Mouse (Mus musculus) neural tube, embryonic 12.5 days (tissue): ENCODE measurements around the gene Ptprm. TPM values are rescaled to one million over a fixed set of nuclear protein-coding genes. Genes with fewer than 3 reads are reported as not detected.
A peak's percentile ranks its signal among the peaks of the same experiment; 100 is the strongest.

Source experiments
- ATAC-seq: fragments of 200-750 bp; cut with Nextera tagmentation; 2 replicates; pipeline ENCODE4 v1.8.0; 2017; ENCODE audit warnings: low read depth, mild to moderate bottlenecking, moderate TSS enrichment, moderate library complexity; ENCODE audit not compliant: low FRiP score
- H3K27ac ChIP-seq: fragments of 300-500 bp; sonication (generic); 2 replicates; pipeline ENCODE4 v1.5.1; 2016
- H3K27me3 ChIP-seq: fragments of 300-500 bp; sonication (generic); replicated peaks from 2 replicates; pipeline ENCODE4 v1.6.1; 2016; ENCODE audit warnings: mild to moderate bottlenecking
- H3K36me3 ChIP-seq: fragments of 300-500 bp; sonication (generic); 2 replicates; pipeline ENCODE4 v1.6.1; 2016; ENCODE audit warnings: mild to moderate bottlenecking
- H3K4me1 ChIP-seq: fragments of 300-500 bp; sonication (generic); 2 replicates; pipeline ENCODE4 v1.6.1; 2016
- H3K4me2 ChIP-seq: fragments of 300-500 bp; sonication (generic); replicated peaks from 2 replicates; pipeline ENCODE4 v1.6.1; 2016; ENCODE audit warnings: mild to moderate bottlenecking
- H3K4me3 ChIP-seq: fragments of 300-500 bp; sonication (generic); 2 replicates; pipeline ENCODE4 v1.5.1; 2016
- H3K9ac ChIP-seq: fragments of 300-500 bp; sonication (generic); 2 replicates; pipeline ENCODE4 v1.6.1; 2016; ENCODE audit warnings: mild to moderate bottlenecking
- H3K9me3 ChIP-seq: fragments of 300-500 bp; sonication (generic); 2 replicates; pipeline ENCODE4 v1.6.1; 2016; ENCODE audit warnings: mild to moderate bottlenecking
- WGBS: fragments of 180-500 bp; shearing (Covaris S2); methylation state at CpG from one replicate; pipeline ENCODE4 v1.1.7; 2016; 5-methylcytosine and 5-hydroxymethylcytosine counted together
- polyA plus RNA-seq: library from polyadenylated mRNA; unstranded; fragments of >200 nt; fragmentation: Nextera tagmentation; extraction: Ambion mirVana; gene quantifications from 2 replicates; pipeline ENCODE4 v1.2.1, GENCODE M21; 2016

Ptprm gene
- polyA plus RNA-seq, 1 experiment from 2014 or later = 15.6 TPM

GRCm38 (mm10) chr17:67138981-67139380 lies 215.3 kb downstream of the Ptprm start:
- Histone ChIP-seq H3K9ac (no peak overlapping the region), H3K4me1 (no peaks in the 10 kb centered on the region), H3K27me3 (no peaks in the 10 kb centered on the region), H3K4me3 (no peak overlapping the region), H3K27ac (no peak overlapping the region), H3K9me3 (no peaks in the 10 kb centered on the region), H3K36me3 (no peaks in the 10 kb centered on the region), H3K4me2 (no peak overlapping the region)
- no peak for ATAC-seq
- WGBS = 77% methylated on average over 12 of the region's 12 CpGs

GRCm38 (mm10) chr17:67136876-67137275 lies 217.4 kb downstream of the Ptprm start:
- Histone ChIP-seq H3K4me2 (no peak overlapping the region), H3K9me3 (no peaks in the 10 kb centered on the region), H3K4me1 (peaks cover 8% of the 10 kb centered on the region; the same call in 1 of the 2 replicates), H3K27ac (no peak overlapping the region), H3K4me3 (no peak overlapping the region), H3K9ac (no peak overlapping the region), H3K36me3 (no peaks in the 10 kb centered on the region), H3K27me3 (no peaks in the 10 kb centered on the region)
- 85% methylated on average over 7 of the region's 7 CpGs for WGBS
- no peak for ATAC-seq

- Histone ChIP-seq H3K4me2 (no peak overlapping the region), H3K9me3 (no peaks in the 10 kb centered on the region), H3K4me1 (peaks cover 8% of the 10 kb centered on the region; the same call in 1 of the 2 replicates), H3K4me3 (no peak overlapping the region), H3K27me3 (no peaks in the 10 kb centered on the region), H3K36me3 (no peaks in the 10 kb centered on the region), H3K9ac (no peak overlapping the region), H3K27ac (no peak overlapping the region)
- no peak for ATAC-seq
- 74% methylated on average over 8 of the region's 8 CpGs for WGBS
These were observed 217.8 kb downstream of the Ptprm start for GRCm38 (mm10) chr17:67136421-67136820.

- H3K36me3 ChIP-seq = no peaks in the 10 kb centered on the region
- H3K4me1 ChIP-seq = peaks cover 8% of the 10 kb centered on the region; the same call in 1 of the 2 replicates
- no peak overlapping the region for H3K27ac ChIP-seq
- H3K4me3 ChIP-seq = no peak overlapping the region
- no peak overlapping the region for H3K9ac ChIP-seq
- 79% methylated on average over 4 of the region's 4 CpGs for WGBS
- ATAC-seq = no peak
- H3K4me2 ChIP-seq = no peak overlapping the region
- no peaks in the 10 kb centered on the region for H3K9me3 ChIP-seq
- H3K27me3 ChIP-seq = no peaks in the 10 kb centered on the region
These were observed 220.0 kb downstream of the Ptprm start for GRCm38 (mm10) chr17:67134235-67134634.

- Histone ChIP-seq H3K36me3 (no peaks in the 10 kb centered on the region), H3K9ac (no peak overlapping the region), H3K27ac (no peak overlapping the region), H3K9me3 (no peaks in the 10 kb centered on the region), H3K4me2 (no peak overlapping the region), H3K4me1 (peaks cover 8% of the 10 kb centered on the region; the same call in 1 of the 2 replicates), H3K4me3 (no peak overlapping the region), H3K27me3 (no peaks in the 10 kb centered on the region)
- 44% methylated on average over 13 of the region's 13 CpGs for WGBS
- peak; percentile 53; the same call in 1 of the 2 replicates for ATAC-seq
These were observed 220.7 kb downstream of the Ptprm start for GRCm38 (mm10) chr17:67133440-67134103.

- H3K36me3 ChIP-seq = no peaks in the 10 kb centered on the region
- no peak for ATAC-seq
- H3K9ac ChIP-seq = no peak overlapping the region
- H3K4me1 ChIP-seq = peaks cover 8% of the 10 kb centered on the region; the same call in 1 of the 2 replicates
- no peaks in the 10 kb centered on the region for H3K27me3 ChIP-seq
- no peak overlapping the region for H3K4me2 ChIP-seq
- H3K4me3 ChIP-seq = no peak overlapping the region
- WGBS = 93% methylated on average over 4 of the region's 4 CpGs
- H3K9me3 ChIP-seq = no peaks in the 10 kb centered on the region
- no peak overlapping the region for H3K27ac ChIP-seq
These were observed 221.2 kb downstream of the Ptprm start for GRCm38 (mm10) chr17:67133026-67133425.

GRCm38 (mm10) chr17:67127530-67127929 lies 226.7 kb downstream of the Ptprm start:
- ATAC-seq = no peak
- no peaks in the 10 kb centered on the region for H3K27me3 ChIP-seq
- 79% methylated on average over 7 of the region's 7 CpGs for WGBS
- 0 out of 2 replicates have a peak, but pooled peaks cover 3% of the 10 kb centered on the region for H3K4me1 ChIP-seq
- no peak overlapping the region for H3K4me2 ChIP-seq
- H3K4me3 ChIP-seq = no peak overlapping the region
- H3K9ac ChIP-seq = no peak overlapping the region
- no peaks in the 10 kb centered on the region for H3K36me3 ChIP-seq
- no peak overlapping the region for H3K27ac ChIP-seq
- no peaks in the 10 kb centered on the region for H3K9me3 ChIP-seq

GRCm38 (mm10) chr17:67125596-67125995 lies 228.7 kb downstream of the Ptprm start:
- H3K27me3 ChIP-seq = no peaks in the 10 kb centered on the region
- no peak overlapping the region for H3K4me3 ChIP-seq
- no peak overlapping the region for H3K9ac ChIP-seq
- no peaks in the 10 kb centered on the region for H3K9me3 ChIP-seq
- no peak overlapping the region for H3K4me2 ChIP-seq
- no peak overlapping the region for H3K27ac ChIP-seq
- 0 out of 2 replicates have a peak, but pooled peaks cover 3% of the 10 kb centered on the region for H3K4me1 ChIP-seq
- H3K36me3 ChIP-seq = no peaks in the 10 kb centered on the region
- no peak for ATAC-seq
- WGBS = 71% methylated on average over 4 of the region's 4 CpGs

- no peaks in the 10 kb centered on the region for H3K9me3 ChIP-seq
- H3K4me1 ChIP-seq = 0 out of 2 replicates have a peak, but pooled peaks cover 3% of the 10 kb centered on the region
- H3K9ac ChIP-seq = no peak overlapping the region
- 68% methylated on average over 5 of the region's 5 CpGs for WGBS
- no peaks in the 10 kb centered on the region for H3K36me3 ChIP-seq
- H3K4me2 ChIP-seq = no peak overlapping the region
- no peak overlapping the region for H3K27ac ChIP-seq
- no peaks in the 10 kb centered on the region for H3K27me3 ChIP-seq
- no peak for ATAC-seq
- no peak overlapping the region for H3K4me3 ChIP-seq
These were observed 230.0 kb downstream of the Ptprm start for GRCm38 (mm10) chr17:67124294-67124693.

GRCm38 (mm10) chr17:67123722-67124121 lies 230.5 kb downstream of the Ptprm start:
- Histone ChIP-seq H3K36me3 (no peaks in the 10 kb centered on the region), H3K4me1 (0 out of 2 replicates have a peak, but pooled peaks cover 7% of the 10 kb centered on the region), H3K27ac (no peak overlapping the region), H3K9me3 (no peaks in the 10 kb centered on the region), H3K9ac (no peak overlapping the region), H3K4me2 (no peak overlapping the region), H3K4me3 (no peak overlapping the region), H3K27me3 (no peaks in the 10 kb centered on the region)
- no peak for ATAC-seq
- 84% methylated on average over 5 of the region's 5 CpGs for WGBS

GRCm38 (mm10) chr17:67120863-67121262 lies 233.4 kb downstream of the Ptprm start:
- H3K9me3 ChIP-seq = no peaks in the 10 kb centered on the region
- no peaks in the 10 kb centered on the region for H3K36me3 ChIP-seq
- 84% methylated on average over 5 of the region's 5 CpGs for WGBS
- H3K27me3 ChIP-seq = no peaks in the 10 kb centered on the region
- no peak overlapping the region for H3K4me2 ChIP-seq
- H3K4me3 ChIP-seq = no peak overlapping the region
- ATAC-seq = no peak
- no peak overlapping the region for H3K27ac ChIP-seq
- H3K4me1 ChIP-seq = 0 out of 2 replicates have a peak, but pooled peaks cover 7% of the 10 kb centered on the region
- no peak overlapping the region for H3K9ac ChIP-seq

GRCm38 (mm10) chr17:67118676-67119340 lies 235.4 kb downstream of the Ptprm start:
- H3K4me2 ChIP-seq = no peak overlapping the region
- ATAC-seq = peak; percentile 50; the same call in 1 of the 2 replicates
- WGBS = 43% methylated on average over 7 of the region's 7 CpGs
- no peaks in the 10 kb centered on the region for H3K36me3 ChIP-seq
- no peak overlapping the region for H3K9ac ChIP-seq
- H3K27ac ChIP-seq = no peak overlapping the region
- H3K4me1 ChIP-seq = 0 out of 2 replicates have a peak, but pooled peaks cover 7% of the 10 kb centered on the region
- H3K27me3 ChIP-seq = no peaks in the 10 kb centered on the region
- no peak overlapping the region for H3K4me3 ChIP-seq
- H3K9me3 ChIP-seq = no peaks in the 10 kb centered on the region
